16 mouse cellular contexts compared by ENCODE assay signal in genomic region chr2:132573280-132573679, GRCm38 (mm10). TPM values are rescaled to one million over a fixed set of nuclear protein-coding genes. Genes with fewer than 3 reads are reported as not detected.
DNase-seq lines count a peak whose midpoint lies in the region; ATAC-seq lines count a peak whose summit lies in the region.
"Had no signal": no experiment of that assay in that cellular context is flagged by ENCODE, and none has a peak within 500 bp of the region (broad histone marks: within the 10 kb centered on the region; RNA-seq: fewer than 3 reads in every experiment).

No protein-coding gene starts in this region.

- WGBS in liver, embryonic 11.5 days: 52% methylated on average over 2 of the region's 2 CpGs

- H3K4me3 ChIP-seq in megakaryocyte, embryonic 14.5 days (replicated peaks): peak overlapping the region; percentile 70
- H3K4me3 ChIP-seq in liver, embryonic 11.5 days (ENCODE audit: low read depth, low read length): no peak overlapping the region

- peaks cover 61% of the 10 kb centered on the region for H3K36me3 ChIP-seq in megakaryocyte, embryonic 14.5 days (replicated peaks; ENCODE audit: low read length)
- no peaks in the 10 kb centered on the region for H3K36me3 ChIP-seq in liver, embryonic 11.5 days (ENCODE audit: control insufficient read depth, insufficient read depth, low read length)

- no peaks in the 10 kb centered on the region for H3K9me3 ChIP-seq in megakaryocyte, embryonic 14.5 days
- no peaks in the 10 kb centered on the region for H3K9me3 ChIP-seq in liver, embryonic 11.5 days (ENCODE audit: control insufficient read depth, low read length)

- H3K27me3 ChIP-seq in megakaryocyte, embryonic 14.5 days (replicated peaks): no peaks in the 10 kb centered on the region
- H3K27me3 ChIP-seq in liver, embryonic 11.5 days (replicated peaks; ENCODE audit: control insufficient read depth, insufficient read depth, low read length): no peaks in the 10 kb centered on the region

- H3K27ac ChIP-seq in liver, embryonic 11.5 days (ENCODE audit: low read depth, low read length): no peak overlapping the region
- H3K27ac ChIP-seq: hindbrain, postnatal 0 days had no signal

- peak overlapping the region; percentile 42 for H3K4me2 ChIP-seq in liver, embryonic 11.5 days

- no peak for ATAC-seq in megakaryocyte, adult 5-6 weeks (ENCODE audit: poor library complexity, severe bottlenecking)
- ATAC-seq in liver, embryonic 11.5 days (replicated peaks; ENCODE audit: low FRiP score): no peak
- ATAC-seq in megakaryocyte-erythroid progenitor cell, adult 5-6 weeks (replicated peaks; ENCODE audit: low FRiP score, low TSS enrichment, poor library complexity, severe bottlenecking): peak; percentile 29; the same call in 1 of the 2 replicates
- ATAC-seq: CD4-positive, CD25-positive, alpha-beta regulatory T cell, adult 4 months; hindbrain, postnatal 0 days had no signal

- peak; percentile 76 for DNase-seq in c-Kit-positive CD71-positive TER-119-negative erythroid progenitor cells, embryonic 14.5 days (ENCODE audit: low read depth)
- no peak for DNase-seq in liver, embryonic 11.5 days (ENCODE audit: low spot score)
- no peak for DNase-seq in right cerebral cortex, adult 18-20 months
- no peak for DNase-seq in cerebellum, postnatal 25 days
- DNase-seq: adrenal gland, adult 2 months; cerebellum, adult 18-20 months; kidney, adult 2 months; kidney, postnatal 36 days; lung, postnatal 36 days; midbrain, embryonic 14.5 days; thymus, postnatal 25 days had no signal

- H3K4me1 ChIP-seq in megakaryocyte, embryonic 14.5 days: peaks cover 50% of the 10 kb centered on the region
- H3K4me1 ChIP-seq in liver, embryonic 11.5 days (replicated peaks; ENCODE audit: control insufficient read depth, insufficient read depth, low read length): peaks cover 16% of the 10 kb centered on the region

- no peak overlapping the region for H3K9ac ChIP-seq in liver, embryonic 11.5 days (ENCODE audit: low read depth, low read length)

RNA-seq across cellular contexts. Expression of gene Gpcpd1, which starts 14.2 kb away (rescaled TPM):
- polyA plus RNA-seq in megakaryocyte, embryonic 14.5 days (2012; ENCODE audit: insufficient read depth, low replicate concordance): 0.64 and 5.3 TPM in 2 replicates
- total RNA-seq in megakaryocyte, adult 5-6 weeks (2015): 55.9 and 57.3 TPM in 2 replicates
- total RNA-seq in megakaryocyte, adult 5-6 weeks (2017): 49.6 and 52.2 TPM in 2 replicates
- polyA plus RNA-seq in liver, embryonic 11.5 days (2014; fragmentation: Nextera tagmentation; extraction: Ambion mirVana): 23.2 and 25.8 TPM in 2 replicates
- total RNA-seq in megakaryocyte-erythroid progenitor cell, adult 5-6 weeks (2014; fragmentation: Nextera tagmentation): 15.5 and 21.6 TPM in 2 replicates
- total RNA-seq in megakaryocyte-erythroid progenitor cell, adult 5-6 weeks (2017): 18.6 and 30.4 TPM in 2 replicates
